Mouse (Mus musculus) testis, adult 2 months (tissue): Measurements from ENCODE around the gene Dph6. TPM values are rescaled to one million over a fixed set of nuclear protein-coding genes. Genes with fewer than 3 reads are reported as not detected.

ENCODE experiments used
- H3K27ac ChIP-seq: fragments of 200-500 bp; 2 replicates; pipeline ENCODE4 v1.5.1; 2012; ENCODE audit warnings: low read depth, low read length; ENCODE audit not compliant: control insufficient read depth, insufficient read depth
- H3K27me3 ChIP-seq: fragments of 200-500 bp; 2 replicates; pipeline ENCODE4 v1.6.1; 2012; ENCODE audit warnings: mild to moderate bottlenecking, low read length, moderate library complexity; ENCODE audit not compliant: control insufficient read depth, insufficient read depth
- H3K36me3 ChIP-seq: fragments of 200-500 bp; 2 replicates; pipeline ENCODE4 v1.6.1; 2012; ENCODE audit warnings: mild to moderate bottlenecking, low read length; ENCODE audit not compliant: control insufficient read depth, insufficient read depth
- H3K4me1 ChIP-seq: fragments of 200-500 bp; 2 replicates; pipeline ENCODE4 v1.6.1; 2012; ENCODE audit warnings: low read length; ENCODE audit not compliant: control insufficient read depth, insufficient read depth
- H3K4me3 ChIP-seq: fragments of 200-500 bp; 2 replicates; pipeline ENCODE4 v1.5.1; 2012; ENCODE audit warnings: low read depth, mild to moderate bottlenecking, low read length, moderate library complexity, mixed read lengths; ENCODE audit not compliant: control insufficient read depth
- CTCF ChIP-seq: fragments of 200-500 bp; IDR thresholded peaks from 2 replicates; pipeline ENCODE4 v1.5.1; 2012; ENCODE audit warnings: low read depth, mild to moderate bottlenecking, inconsistent platforms, low read length, moderate library complexity; ENCODE audit not compliant: control insufficient read depth, insufficient read depth, insufficient replicate concordance
- POLR2A ChIP-seq: fragments of 200-500 bp; IDR thresholded peaks from 2 replicates; pipeline ENCODE4 v1.6.1; 2012; ENCODE audit warnings: low read depth, mild to moderate bottlenecking, inconsistent platforms, low read length, moderate library complexity; ENCODE audit not compliant: control insufficient read depth
- polyA plus RNA-seq: library from polyadenylated mRNA; depleted of rRNA; stranded (reverse); fragments of >200 nt; gene quantifications from 2 replicates; pipeline ENCODE4 v1.2.3, GENCODE M21; 2012

Dph6 gene
- polyA plus RNA-seq, 1 experiment, result 6.6 TPM

GRCm38 (mm10) chr2:114658954-114659353, 4.2 kb upstream of the Dph6 start:
- Histone ChIP-seq H3K27me3 (no peaks in the 10 kb centered on the region), H3K27ac (no peak overlapping the region), H3K36me3 (no peaks in the 10 kb centered on the region), H3K4me1 (no peaks in the 10 kb centered on the region), H3K4me3 (no peak overlapping the region)
- TF ChIP-seq CTCF (no peak), POLR2A (no peak)

GRCm38 (mm10) chr2:114646240-114646639, 8.5 kb downstream of the Dph6 start:
- Histone ChIP-seq H3K27me3 (no peaks in the 10 kb centered on the region), H3K36me3 (peaks cover 1% of the 10 kb centered on the region; the same call in 1 of the 2 replicates), H3K27ac (no peak overlapping the region), H3K4me1 (no peaks in the 10 kb centered on the region), H3K4me3 (no peak overlapping the region)
- no peak for TF ChIP-seq POLR2A
- no peak for TF ChIP-seq CTCF

GRCm38 (mm10) chr2:114643832-114644231, 10.9 kb downstream of the Dph6 start:
- no peak overlapping the region for H3K27ac ChIP-seq
- H3K4me1 ChIP-seq, result no peaks in the 10 kb centered on the region
- no peaks in the 10 kb centered on the region for H3K27me3 ChIP-seq
- H3K36me3 ChIP-seq, result peaks cover 1% of the 10 kb centered on the region; the same call in 1 of the 2 replicates
- H3K4me3 ChIP-seq, result no peak overlapping the region
- TF ChIP-seq CTCF (no peak), POLR2A (no peak)

- H3K36me3 ChIP-seq, result no peaks in the 10 kb centered on the region
- H3K4me3 ChIP-seq, result no peak overlapping the region
- H3K27ac ChIP-seq, result no peak overlapping the region
- H3K27me3 ChIP-seq, result no peaks in the 10 kb centered on the region
- no peaks in the 10 kb centered on the region for H3K4me1 ChIP-seq
- TF ChIP-seq CTCF, result no peak
- TF ChIP-seq POLR2A, result no peak
Measured at GRCm38 (mm10) chr2:114624683-114625082, 30.1 kb downstream of the Dph6 start.

GRCm38 (mm10) chr2:114622550-114622939, 32.2 kb downstream of the Dph6 start:
- Histone ChIP-seq H3K4me1 (no peaks in the 10 kb centered on the region), H3K27ac (no peak overlapping the region), H3K36me3 (no peaks in the 10 kb centered on the region), H3K27me3 (no peaks in the 10 kb centered on the region), H3K4me3 (no peak overlapping the region)
- TF ChIP-seq CTCF, result no peak
- TF ChIP-seq POLR2A, result no peak

- Histone ChIP-seq H3K36me3 (no peaks in the 10 kb centered on the region), H3K27ac (no peak overlapping the region), H3K4me3 (no peak overlapping the region), H3K27me3 (no peaks in the 10 kb centered on the region), H3K4me1 (no peaks in the 10 kb centered on the region)
- TF ChIP-seq CTCF (no peak), POLR2A (no peak)
Measured at GRCm38 (mm10) chr2:114621781-114622549, 32.8 kb downstream of the Dph6 start.

GRCm38 (mm10) chr2:114611576-114611975, 43.2 kb downstream of the Dph6 start:
- Histone ChIP-seq H3K4me3 (no peak overlapping the region), H3K27me3 (no peaks in the 10 kb centered on the region), H3K36me3 (no peaks in the 10 kb centered on the region), H3K27ac (no peak overlapping the region), H3K4me1 (no peaks in the 10 kb centered on the region)
- no peak for TF ChIP-seq CTCF
- TF ChIP-seq POLR2A, result no peak
